Mouse (Mus musculus) left cerebral cortex, postnatal 10 days (tissue): ENCODE measurements around the gene Gm20388. TPM values are rescaled to one million over a fixed set of nuclear protein-coding genes. Genes with fewer than 3 reads are reported as not detected.

ENCODE experiments used
- DNase-seq, 2 experiments: peaks; one replicate each; pipeline ENCODE4 v3.0.0; 2021 to 2022; ENCODE audit warnings: low spot score in 2 of 2, mixed read lengths in 1 of 2; ENCODE audit errors: extremely low spot score in 1 of 2
- intact Hi-C: fragments of 180-260 bp; cut with DNase I; formaldehyde crosslinking; loops from one replicate; pipeline ENCODE4 v1.15.1; 2025
- total RNA-seq, 2 experiments: library from RNA; stranded (reverse); gene quantifications; 2 replicates each; pipeline ENCODE4 v1.2.3; 2021

Gene Gm20388
- total RNA-seq, 2 experiments from 2014 or later: 4.4 to 9.0 TPM

DNA sequence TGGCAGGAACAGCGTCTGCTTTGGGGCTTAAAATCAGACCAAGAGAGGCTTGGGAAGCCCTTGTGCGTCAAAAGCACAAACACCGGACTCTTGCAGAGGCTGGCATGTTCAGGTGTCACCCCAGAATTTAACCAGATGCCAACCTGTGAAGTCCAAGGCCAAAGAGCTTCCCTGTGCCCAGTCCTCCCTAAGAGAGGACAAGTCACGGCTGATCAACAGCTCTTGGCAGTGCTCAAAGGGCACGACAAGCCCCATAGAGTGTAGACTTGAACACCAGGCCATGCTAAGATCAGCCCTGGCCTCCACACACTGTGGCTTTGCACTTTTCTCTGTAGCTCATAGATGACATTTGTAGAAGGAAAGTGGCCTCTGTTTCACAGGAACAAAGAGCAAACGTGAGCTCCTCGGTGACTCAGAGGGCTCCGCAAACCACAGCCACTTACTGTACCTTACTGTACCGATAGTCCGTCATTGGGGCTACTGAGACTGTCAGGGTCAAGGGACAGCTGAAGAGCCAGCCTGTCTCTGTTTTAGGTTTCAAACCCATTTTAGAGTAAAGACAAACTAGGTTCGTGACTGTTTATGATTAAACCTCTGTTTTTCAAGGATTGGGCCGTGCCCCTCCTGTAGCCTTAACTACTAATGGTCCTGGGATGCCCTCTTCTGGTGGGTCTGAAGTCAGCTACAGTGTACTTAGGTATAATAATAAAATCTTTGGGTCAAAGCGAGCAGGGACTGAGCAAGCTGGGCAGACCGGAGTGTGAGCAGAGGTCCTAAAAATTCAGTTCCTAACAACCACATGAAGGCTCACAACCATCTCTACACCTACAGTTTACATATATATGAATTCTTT is 2022.3 kb downstream of the Gm20388 start:
- intact Hi-C loops: loop anchor here (5.0 kb wide), 1 partner anchor 81 kb away; no protein-coding TSS in a partner anchor
- no peak for DNase-seq

GRCm38 (mm10) chr8:121934506-121934905 is 2023.9 kb downstream of the Gm20388 start:
- DNase-seq: peak in 1 of 2 experiments; percentile 47
- intact Hi-C loops: loop anchor here (5.0 kb wide), 1 partner anchor 82 kb away; no protein-coding TSS in a partner anchor

GRCm38 (mm10) chr8:121934923-121935322 is 2024.3 kb downstream of the Gm20388 start:
- no peak for DNase-seq
- intact Hi-C loops: loop anchor here (5.0 kb wide), 1 partner anchor 83 kb away; no protein-coding TSS in a partner anchor

- peak; percentile 88 to 90 for DNase-seq
- intact Hi-C loops: no loop called here
Observed at GRCm38 (mm10) chr8:121935341-121936294, 2025.0 kb downstream of the Gm20388 start.

GRCm38 (mm10) chr8:121936391-121936790 is 2025.8 kb downstream of the Gm20388 start:
- DNase-seq: peak in 1 of 2 experiments; percentile 59
- intact Hi-C loops: no loop called here

- DNase-seq: no peak
- intact Hi-C loops: no loop called here
Observed at GRCm38 (mm10) chr8:121938732-121939131, 2028.1 kb downstream of the Gm20388 start.

- intact Hi-C loops: no loop called here
- no peak for DNase-seq
Observed at GRCm38 (mm10) chr8:121943057-121943540, 2032.5 kb downstream of the Gm20388 start.

DNA sequence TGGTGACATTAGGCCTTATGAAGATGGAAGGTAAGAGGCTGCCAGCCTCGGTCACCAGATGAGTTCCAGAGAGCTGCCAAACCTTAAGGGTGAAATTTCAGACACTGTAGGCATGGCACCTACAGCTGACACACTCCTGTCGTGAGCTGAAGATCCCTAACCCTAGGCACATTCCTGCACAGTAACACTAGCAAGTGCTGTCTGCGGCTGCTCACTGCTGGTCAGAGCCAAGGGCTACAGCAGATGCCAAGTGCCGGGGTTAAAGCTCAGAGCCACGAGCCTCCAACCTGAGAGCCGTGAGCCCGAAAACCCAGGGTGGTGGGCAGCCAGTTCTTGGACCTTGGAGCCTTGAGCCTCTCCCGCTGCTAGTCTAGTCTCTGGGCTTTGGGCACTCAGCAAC is 2033.1 kb downstream of the Gm20388 start:
- intact Hi-C loops: no loop called here
- DNase-seq: no peak

- no peak for DNase-seq
- intact Hi-C loops: no loop called here
Observed at GRCm38 (mm10) chr8:121944831-121945230, 2034.2 kb downstream of the Gm20388 start, which contains the start of gene Car5a. TSS of gene Car5a (minus strand) at chr8:121944904.

DNA sequence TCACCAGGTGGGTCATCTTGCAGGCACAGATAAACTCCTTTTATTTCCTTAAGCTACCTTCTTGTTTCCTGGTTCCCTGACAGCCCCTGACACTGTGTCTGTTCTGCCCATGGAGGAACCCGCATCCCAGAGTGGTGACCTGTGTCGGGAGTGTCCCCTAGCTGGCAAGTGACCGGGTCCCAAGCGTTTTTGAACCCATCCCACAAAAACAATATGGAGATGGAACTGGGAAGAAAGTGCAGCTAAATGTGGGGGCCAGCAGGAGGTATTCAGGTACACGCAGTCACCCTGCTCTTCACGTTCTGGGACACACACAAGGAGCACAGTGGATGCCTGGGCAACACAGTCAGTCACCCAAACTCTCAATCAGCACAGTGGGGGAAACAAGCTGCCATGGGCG is 2035.7 kb downstream of the Gm20388 start:
- no peak for DNase-seq
- intact Hi-C loops: no loop called here

GRCm38 (mm10) chr8:121947047-121947752 is 2036.6 kb downstream of the Gm20388 start:
- DNase-seq: peak in 1 of 2 experiments; percentile 56
- intact Hi-C loops: no loop called here

DNA sequence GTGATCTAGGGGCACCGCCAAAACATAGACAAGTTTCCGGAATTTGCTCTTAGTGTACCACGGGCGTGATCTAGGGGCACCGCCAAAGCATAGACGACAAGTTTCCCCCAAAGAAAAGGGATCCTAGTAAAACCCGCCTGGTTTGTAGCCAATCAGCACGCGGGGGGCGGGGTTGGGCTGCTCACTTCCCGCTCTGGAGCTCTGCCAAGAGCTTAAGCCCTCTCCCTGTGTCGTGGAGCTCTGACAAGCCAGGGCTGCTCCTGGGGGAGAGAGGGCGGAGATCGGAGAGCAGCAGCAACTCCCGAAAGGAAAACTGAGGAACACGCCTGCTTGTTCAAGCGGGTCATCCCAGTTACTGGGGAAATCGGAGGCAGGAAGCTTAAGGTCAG is 2037.1 kb downstream of the Gm20388 start:
- DNase-seq: peak; percentile 77 to 96

GRCm38 (mm10) chr8:121948321-121949145 is 2037.9 kb downstream of the Gm20388 start:
- DNase-seq: peak in 1 of 2 experiments; percentile 39
- intact Hi-C loops: no loop called here

More for the DNA sequence above, 2037.1 kb downstream of the Gm20388 start:
- intact Hi-C loops: no loop called here

- no peak for DNase-seq
- intact Hi-C loops: no loop called here
Observed at GRCm38 (mm10) chr8:121949222-121949800, 2038.7 kb downstream of the Gm20388 start, which contains the start of gene Banp. TSS of gene Banp (plus strand) at chr8:121949750.

DNA sequence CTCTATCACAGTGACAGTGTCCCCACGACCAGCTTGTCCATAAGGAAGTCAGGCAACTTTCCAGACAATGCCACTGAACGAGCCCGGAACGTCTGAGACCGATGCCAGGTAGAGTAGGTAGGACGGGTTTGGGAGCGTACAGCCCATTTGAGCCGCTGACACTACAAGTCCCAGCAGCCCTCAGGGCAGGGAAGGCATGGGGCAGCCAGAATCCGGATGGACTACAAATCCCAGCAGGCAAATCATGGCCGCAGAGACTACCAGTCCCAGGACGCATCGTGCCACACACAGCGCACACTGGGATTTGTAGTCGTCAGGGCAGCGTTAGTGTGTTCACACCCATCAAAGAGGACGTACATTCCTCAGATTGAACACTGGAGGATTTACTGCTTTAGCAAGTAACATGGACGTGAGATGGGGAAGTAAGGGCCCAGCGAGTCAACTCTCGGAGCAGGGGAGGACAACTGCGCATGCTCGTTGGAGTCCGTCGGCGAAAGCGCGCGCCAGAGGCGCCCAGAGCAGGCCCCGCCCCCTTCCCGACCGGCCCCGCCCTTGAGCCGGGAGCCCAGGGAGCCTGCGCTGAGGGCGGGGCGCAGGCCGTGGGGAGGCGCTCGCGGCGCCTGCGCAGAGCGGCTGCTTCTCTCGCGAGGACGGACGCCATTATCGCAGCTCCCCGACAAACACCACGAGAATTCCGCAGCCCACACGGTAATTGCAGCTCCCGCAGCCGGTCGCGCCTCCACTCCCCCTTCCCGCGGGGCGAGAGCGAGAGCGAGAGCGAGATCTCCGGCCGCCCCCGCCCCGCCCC is 2039.5 kb downstream of the Gm20388 start:
- DNase-seq: peak; percentile 98 to 99
- intact Hi-C loops: no loop called here
